Mouse (Mus musculus) gastrocnemius, postnatal 14 days (tissue): ENCODE results near the gene Mss51. TPM values are rescaled to one million over a fixed set of nuclear protein-coding genes. Genes with fewer than 3 reads are reported as not detected.

ENCODE experiments used
- DNase-seq: peaks from one replicate; pipeline ENCODE4 v3.0.0; 2021; ENCODE audit warnings: mixed read lengths
- intact Hi-C: fragments of 180-260 bp; cut with DNase I; formaldehyde crosslinking; loops from one replicate; pipeline ENCODE4 v1.15.1; 2025; ENCODE audit warnings: low total_unique reads
- total RNA-seq, 2 experiments: library from RNA; stranded (reverse); gene quantifications; 2 replicates each; pipeline ENCODE4 v1.2.3; 2021

The Mss51 gene
- total RNA-seq, 2 experiments from 2014 or later, result 3.2 to 5.8 TPM

GRCm38 (mm10) chr14:20460216-20460615 is 36.5 kb downstream of the Mss51 start:
- intact Hi-C loops, result no loop called here
- DNase-seq, result no peak

- no peak for DNase-seq
- intact Hi-C loops, result no loop called here
Measured at GRCm38 (mm10) chr14:20458378-20458777, 38.3 kb downstream of the Mss51 start.

GRCm38 (mm10) chr14:20452929-20453328 is 43.8 kb downstream of the Mss51 start:
- intact Hi-C loops, result no loop called here
- DNase-seq, result no peak

- DNase-seq, result peak; percentile 39
- intact Hi-C loops, result no loop called here
Measured at GRCm38 (mm10) chr14:20451765-20452331, 44.9 kb downstream of the Mss51 start, which contains the start of gene Cfap70. Cfap70 (minus strand) TSS chr14:20452226.

- intact Hi-C loops, result no loop called here
- DNase-seq, result no peak
Measured at GRCm38 (mm10) chr14:20451302-20451701, 45.4 kb downstream of the Mss51 start.

GRCm38 (mm10) chr14:20447209-20447608 is 49.5 kb downstream of the Mss51 start:
- intact Hi-C loops, result no loop called here
- no peak for DNase-seq

GRCm38 (mm10) chr14:20442252-20442651 is 54.4 kb downstream of the Mss51 start:
- intact Hi-C loops, result no loop called here
- no peak for DNase-seq

- intact Hi-C loops, result no loop called here
- no peak for DNase-seq
Measured at GRCm38 (mm10) chr14:20436976-20437375, 59.7 kb downstream of the Mss51 start.

Other genes with a start within 250 kb of the Mss51 start
- gene Kcnk16, start 227.7 kb downstream of the Mss51 start, total RNA-seq, result not detected
- 10 to 100 TPM; 20.5 to 27.9 TPM for gene Nudt13, start 202.2 kb downstream of the Mss51 start, total RNA-seq
- gene Ecd, start 148.8 kb downstream of the Mss51 start, total RNA-seq, result 10 to 100 TPM; 27.1 to 30.5 TPM
- gene Fam149b, start 148.7 kb downstream of the Mss51 start, total RNA-seq, result 10 to 100 TPM; 14.7 to 17.2 TPM
- 1 to 10 TPM; 9.2 to 9.9 TPM for gene Dnajc9, start 108.0 kb downstream of the Mss51 start, total RNA-seq
- 10 to 100 TPM; 40.1 to 47.6 TPM for gene Mrps16, start 103.3 kb downstream of the Mss51 start, total RNA-seq
- gene Cfap70, start 44.7 kb downstream of the Mss51 start, total RNA-seq, result under 1 TPM; 0.09 to 0.16 TPM
- gene Anxa7, start 16.8 kb downstream of the Mss51 start, total RNA-seq, result 10 to 100 TPM; 26.2 TPM
- gene Ppp3cb, start 49.7 kb upstream of the Mss51 start, total RNA-seq, result 100 to 1,000 TPM; 101 to 107 TPM
- gene Usp54, start 144.2 kb upstream of the Mss51 start, total RNA-seq, result 10 to 100 TPM in 1 of 2 experiments, 1 to 10 TPM in 1; 4.4 to 11.2 TPM
- gene Myoz1, start 159.6 kb upstream of the Mss51 start, total RNA-seq, result 1,000 to 10,000 TPM; 1,986 to 2,341 TPM
- gene Synpo2l, start 171.5 kb upstream of the Mss51 start, total RNA-seq, result 100 to 1,000 TPM; 197 to 244 TPM
- 10 to 100 TPM; 56.7 to 60.1 TPM for gene Sec24c, start 177.4 kb upstream of the Mss51 start, total RNA-seq
- gene Fut11, start 198.1 kb upstream of the Mss51 start, total RNA-seq, result 1 to 10 TPM; 6.6 to 7.0 TPM
- 100 to 1,000 TPM in 1 of 2 experiments, 10 to 100 TPM in 1; 98.5 to 106 TPM for gene Chchd1, start 206.1 kb upstream of the Mss51 start, total RNA-seq
- 10 to 100 TPM; 31.7 to 38.8 TPM for gene Zswim8, start 210.7 kb upstream of the Mss51 start, total RNA-seq
- 1 to 10 TPM; 7.8 to 8.7 TPM for gene Ndst2, start 237.7 kb upstream of the Mss51 start, total RNA-seq